Mouse (Mus musculus) kidney, adult 2 months (tissue): ENCODE measurements around the gene Ptpn18. TPM values are rescaled to one million over a fixed set of nuclear protein-coding genes. Genes with fewer than 3 reads are reported as not detected.

Experiments used
- DNase-seq: peaks from one replicate; pipeline ENCODE4 v3.0.0; 2021
- H3K27ac ChIP-seq: fragments of 200-500 bp; 2 replicates; pipeline ENCODE4 v1.5.1; 2012; ENCODE audit warnings: low read depth, low read length, control low read depth, inconsistent platforms; ENCODE audit not compliant: insufficient read depth
- H3K27me3 ChIP-seq: fragments of 200-500 bp; replicated peaks from 2 replicates; pipeline ENCODE4 v1.6.1; 2012; ENCODE audit warnings: mild to moderate bottlenecking, moderate library complexity, low read length, inconsistent platforms; ENCODE audit not compliant: control insufficient read depth, insufficient read depth
- H3K36me3 ChIP-seq: fragments of 200-500 bp; 2 replicates; pipeline ENCODE4 v1.6.1; 2012; ENCODE audit warnings: mild to moderate bottlenecking, moderate library complexity, low read length, inconsistent platforms; ENCODE audit not compliant: control insufficient read depth, insufficient read depth
- H3K4me1 ChIP-seq: fragments of 200-500 bp; 2 replicates; pipeline ENCODE4 v1.6.1; 2011; ENCODE audit warnings: low read length; ENCODE audit not compliant: control insufficient read depth, insufficient read depth
- H3K4me3 ChIP-seq: fragments of 200-500 bp; 2 replicates; pipeline ENCODE4 v1.5.1; 2011; ENCODE audit warnings: mild to moderate bottlenecking, low read depth, low read length, control low read depth; ENCODE audit not compliant: insufficient read depth
- CTCF ChIP-seq: fragments of 200-500 bp; conservative IDR thresholded peaks from 2 replicates; pipeline ENCODE4 v1.5.1; 2011; ENCODE audit warnings: low read depth, mild to moderate bottlenecking, control low read depth, low read length, moderate library complexity, mixed read lengths; ENCODE audit not compliant: insufficient read depth, insufficient read length
- POLR2A ChIP-seq: fragments of 200-500 bp; IDR thresholded peaks from one replicate; pipeline ENCODE4 v1.6.1; 2011; ENCODE audit warnings: low read depth, low read length, control low read depth
- WGBS: fragments of 180-500 bp; shearing (Covaris S2); methylation state at CpG from one replicate; pipeline ENCODE4 v1.1.7; 2018; 5-methylcytosine and 5-hydroxymethylcytosine counted together
- polyA plus RNA-seq: library from polyadenylated mRNA; depleted of rRNA; stranded (reverse); fragments of >200 nt; gene quantifications from 2 replicates; pipeline ENCODE4 v1.2.3, GENCODE M21; 2012

Ptpn18 gene
- polyA plus RNA-seq, 1 experiment, result 42.4 TPM

GRCm38 (mm10) chr1:34465445-34465844, 5.9 kb downstream of the Ptpn18 start:
- no peaks in the 10 kb centered on the region for H3K36me3 ChIP-seq
- no peak overlapping the region for H3K4me3 ChIP-seq
- no peaks in the 10 kb centered on the region for H3K4me1 ChIP-seq
- WGBS, result 78% methylated on average over 6 of the region's 6 CpGs
- H3K27me3 ChIP-seq, result no peaks in the 10 kb centered on the region
- no peak for DNase-seq
- no peak overlapping the region for H3K27ac ChIP-seq
- no peak for TF ChIP-seq CTCF
- no peak for TF ChIP-seq POLR2A

GRCm38 (mm10) chr1:34468051-34468450, 8.5 kb downstream of the Ptpn18 start:
- DNase-seq, result no peak
- Histone ChIP-seq H3K36me3 (no peaks in the 10 kb centered on the region), H3K27ac (no peak overlapping the region), H3K4me3 (no peak overlapping the region), H3K27me3 (no peaks in the 10 kb centered on the region), H3K4me1 (no peaks in the 10 kb centered on the region)
- TF ChIP-seq POLR2A (no peak), CTCF (no peak)
- 73% methylated on average over 3 of the region's 3 CpGs for WGBS

GRCm38 (mm10) chr1:34468500-34468899, 8.9 kb downstream of the Ptpn18 start:
- DNase-seq, result no peak
- no peaks in the 10 kb centered on the region for H3K27me3 ChIP-seq
- no peak overlapping the region for H3K4me3 ChIP-seq
- H3K36me3 ChIP-seq, result no peaks in the 10 kb centered on the region
- H3K27ac ChIP-seq, result no peak overlapping the region
- no peaks in the 10 kb centered on the region for H3K4me1 ChIP-seq
- TF ChIP-seq POLR2A (no peak), CTCF (no peak)
- 84% methylated on average over 4 of the region's 4 CpGs for WGBS

DNA sequence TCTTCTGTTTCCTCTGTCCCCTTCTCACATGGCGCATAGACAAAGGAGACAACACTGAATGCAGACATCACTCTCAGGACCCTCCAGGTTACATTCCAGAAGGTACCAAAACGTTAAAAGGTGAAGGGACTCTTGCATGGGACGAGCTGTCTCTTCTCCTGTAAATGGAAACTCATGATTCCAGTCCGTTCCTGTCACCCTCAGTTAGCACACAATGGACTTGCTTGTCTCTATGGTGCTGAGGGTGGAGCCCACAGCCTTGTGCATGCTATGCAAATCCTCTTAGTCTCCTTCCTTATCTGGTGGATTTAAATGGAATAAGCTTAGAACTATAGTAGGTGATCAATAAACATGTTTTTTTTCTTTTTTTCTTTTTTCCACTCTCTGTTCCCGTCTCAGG, 10.2 kb downstream of the Ptpn18 start:
- H3K4me1 ChIP-seq, result no peaks in the 10 kb centered on the region
- 82% methylated on average over 5 of the region's 5 CpGs for WGBS

DNA sequence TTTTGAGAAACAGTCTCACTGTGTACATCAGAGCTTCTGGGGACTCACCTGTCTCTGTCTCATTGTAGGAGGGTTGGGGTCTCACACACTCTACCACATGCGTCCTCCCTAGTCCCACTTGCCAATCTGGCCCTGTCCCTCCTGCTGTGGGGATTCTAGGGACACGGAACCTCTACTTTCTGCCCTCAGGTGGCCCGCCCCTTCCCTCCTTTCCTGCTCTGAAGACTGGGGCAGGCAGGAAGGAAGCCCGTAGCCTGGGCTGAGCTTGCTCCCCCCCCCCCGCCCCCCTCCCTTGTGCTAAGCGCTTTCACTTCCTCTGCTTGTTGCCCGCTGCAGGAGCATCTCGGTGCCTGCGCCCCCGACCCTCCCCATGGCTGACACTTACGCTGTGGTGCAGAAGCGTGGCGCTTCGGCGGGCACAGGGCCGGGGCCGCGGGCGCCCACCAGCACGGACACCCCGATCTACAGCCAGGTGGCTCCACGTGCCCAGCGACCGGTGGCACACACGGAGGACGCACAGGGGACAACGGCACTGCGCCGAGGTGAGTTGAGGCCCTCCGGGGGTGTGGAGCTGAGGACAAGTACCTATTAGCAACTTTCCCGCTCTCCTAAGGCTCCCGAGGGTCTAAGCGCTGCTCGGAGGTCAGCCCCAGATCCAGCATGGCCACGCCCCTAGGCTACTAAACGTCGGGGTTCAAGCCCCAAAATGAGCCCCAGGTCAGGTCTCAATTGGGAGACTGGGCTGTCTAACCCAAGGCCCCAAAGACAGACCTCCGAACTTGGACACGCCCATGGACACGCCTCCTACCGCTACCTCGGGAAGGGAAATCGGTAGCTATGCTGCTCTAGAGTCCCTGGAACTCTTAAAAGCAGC, 13.1 kb downstream of the Ptpn18 start:
- H3K4me1 ChIP-seq, result no peaks in the 10 kb centered on the region
- no peak overlapping the region for H3K27ac ChIP-seq
- WGBS, result 1% methylated on average over 42 of the region's 43 CpGs
- H3K27me3 ChIP-seq, result no peaks in the 10 kb centered on the region
- TF ChIP-seq POLR2A (no peak), CTCF (no peak)
- DNase-seq, result peak; percentile 41
- peak overlapping the region; percentile 60 for H3K4me3 ChIP-seq
- no peaks in the 10 kb centered on the region for H3K36me3 ChIP-seq

More for the DNA sequence above, 10.2 kb downstream of the Ptpn18 start:
- no peak for DNase-seq
- H3K27me3 ChIP-seq, result no peaks in the 10 kb centered on the region
- no peaks in the 10 kb centered on the region for H3K36me3 ChIP-seq
- no peak overlapping the region for H3K27ac ChIP-seq
- TF ChIP-seq POLR2A (no peak), CTCF (no peak)
- H3K4me3 ChIP-seq, result no peak overlapping the region

GRCm38 (mm10) chr1:34478891-34479655, 19.5 kb downstream of the Ptpn18 start:
- WGBS, result 29% methylated on average over 11 of the region's 11 CpGs
- Histone ChIP-seq H3K27ac (no peak overlapping the region), H3K36me3 (no peaks in the 10 kb centered on the region), H3K27me3 (no peaks in the 10 kb centered on the region), H3K4me3 (no peak overlapping the region), H3K4me1 (no peaks in the 10 kb centered on the region)
- DNase-seq, result no peak
- TF ChIP-seq CTCF (no peak), POLR2A (no peak)

- Histone ChIP-seq H3K4me1 (no peaks in the 10 kb centered on the region), H3K36me3 (no peaks in the 10 kb centered on the region), H3K27ac (no peak overlapping the region), H3K4me3 (no peak overlapping the region), H3K27me3 (no peaks in the 10 kb centered on the region)
- WGBS, result 67% methylated on average over 5 of the region's 5 CpGs
- DNase-seq, result no peak
- TF ChIP-seq POLR2A (no peak), CTCF (no peak)
Observed at GRCm38 (mm10) chr1:34480801-34481200, 21.2 kb downstream of the Ptpn18 start.
